Mouse (Mus musculus): ENCODE data around the gene AU040320. TPM values are rescaled to one million over a fixed set of nuclear protein-coding genes. Genes with fewer than 3 reads are reported as not detected.

AU040320 gene
- 55.4 and 56.6 TPM in 2 replicates for polyA plus RNA-seq (2012; rRNA removed)

DNA sequence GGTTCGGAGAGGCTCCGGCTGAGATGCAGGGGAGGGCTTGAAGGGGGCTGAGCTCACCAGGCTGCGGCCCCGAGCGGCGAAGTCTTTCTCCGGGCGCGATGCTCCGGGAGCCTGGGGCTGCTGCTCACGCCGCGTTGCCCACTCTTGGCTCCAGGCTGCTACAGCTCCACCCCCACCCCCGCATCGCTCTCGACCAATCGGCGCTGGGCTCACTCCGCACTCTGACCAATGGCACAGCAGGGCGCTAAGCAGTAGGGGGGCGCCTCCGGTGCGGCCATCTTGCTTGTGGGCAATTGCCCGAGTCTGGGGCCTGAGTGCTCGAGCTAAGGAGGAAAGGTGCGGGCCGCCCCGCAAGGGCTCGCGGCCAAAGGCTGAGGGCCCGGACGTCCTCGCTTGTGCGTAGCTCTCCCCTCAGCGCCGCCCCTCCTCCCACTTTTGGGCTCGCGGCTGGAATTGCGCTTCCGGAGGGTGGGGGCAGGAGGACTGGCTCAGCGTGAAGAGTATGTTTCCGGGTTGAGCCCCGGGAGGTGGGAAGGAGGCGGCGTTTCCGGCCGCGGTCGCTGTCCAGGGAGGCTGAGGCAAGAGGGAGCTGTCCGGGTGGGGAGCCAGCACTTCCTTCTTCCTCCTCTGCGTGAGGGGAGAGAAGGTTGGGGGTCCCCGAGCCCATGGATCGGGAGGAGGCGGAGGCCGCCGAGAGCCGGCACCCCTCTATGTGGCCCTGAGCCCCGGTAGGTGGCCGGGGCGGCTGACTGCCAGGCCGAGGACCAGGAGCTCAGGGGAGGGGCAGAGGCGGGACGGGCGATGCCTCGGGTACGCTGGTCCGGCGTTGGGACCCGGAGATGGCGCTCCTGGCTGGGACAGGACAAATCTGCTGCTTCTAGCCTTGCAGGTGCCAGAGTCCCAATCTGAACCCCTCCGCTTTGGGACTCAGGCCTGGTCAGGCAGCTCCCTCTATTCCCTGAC, at the start of gene AU040320, which contains the start of gene Ncdn:
Gene AU040320, plus strand, starts transcription at position 277 of the 963 bp plus-strand sequence.
Gene Ncdn, minus strand, starts transcription at position 171 of the 963 bp plus-strand sequence.
- peak; percentile 98 for DNase-seq
- no peaks in the 10 kb centered on the region for H3K27me3 ChIP-seq (replicated peaks; ENCODE audit: control insufficient read depth, insufficient read depth, low read length)
- H3K4me1 ChIP-seq (ENCODE audit: control insufficient read depth, insufficient read depth, low read length) = 0 out of 2 replicates have a peak, but pooled peaks cover 3% of the 10 kb centered on the region
- WGBS = under 1% methylated on average over 71 of the region's 71 CpGs
- H3K36me3 ChIP-seq (ENCODE audit: control insufficient read depth, insufficient read depth, low read length) = no peaks in the 10 kb centered on the region; the same call in 1 of the 2 replicates
- H3K27ac ChIP-seq (ENCODE audit: insufficient read depth, low read depth, low read length) = peak within 1 kb of the TSS; percentile 98
- TF ChIP-seq CTCF (conservative IDR thresholded peaks at IDR 0.05; ENCODE audit: insufficient read depth, insufficient read length, low read depth, low read length) = no peak
- TF ChIP-seq POLR2A (IDR thresholded peaks at IDR 0.05; ENCODE audit: low read depth, low read length) = peak; percentile 57
- peak within 1 kb of the TSS; percentile 82 for H3K4me3 ChIP-seq (ENCODE audit: insufficient read depth, low read depth, low read length)

DNA sequence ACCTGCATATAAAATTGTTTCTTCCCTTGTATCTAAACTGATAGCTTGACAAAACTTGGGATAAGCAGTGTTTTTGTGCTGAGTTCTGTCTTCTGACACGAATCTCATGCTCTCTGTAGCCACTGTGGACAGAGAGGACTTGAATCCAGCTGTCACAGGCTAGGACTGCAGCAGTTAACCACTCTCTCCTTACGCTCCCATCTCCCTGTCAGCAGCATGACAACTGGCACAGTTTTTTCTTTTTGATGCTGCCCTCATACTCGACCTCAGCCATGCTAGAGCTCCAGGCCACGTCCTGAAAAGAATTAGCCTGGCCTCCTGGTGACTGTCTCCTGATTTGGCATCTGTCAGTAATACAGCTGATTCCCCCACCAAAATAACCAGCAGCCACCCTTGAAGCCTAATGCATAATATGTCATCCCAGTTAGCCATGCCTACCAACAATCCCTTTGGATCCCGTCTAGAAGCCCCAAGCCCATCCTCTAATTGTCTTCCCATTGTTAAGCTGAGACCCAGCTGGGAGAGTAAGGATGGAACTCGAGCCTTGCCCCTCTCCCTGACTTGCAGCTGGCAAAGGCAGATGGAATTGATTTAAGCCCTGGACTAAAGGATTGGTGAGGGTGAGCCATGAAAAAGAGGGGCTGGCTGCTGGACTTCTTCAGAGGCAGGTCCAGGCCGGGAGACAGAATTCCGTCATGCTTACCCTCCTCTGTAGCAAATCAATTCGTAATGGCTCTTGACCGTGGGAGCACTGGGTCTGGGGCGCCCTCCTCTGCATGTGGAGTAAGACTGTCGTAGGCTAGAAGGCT, 46.5 kb upstream of the AU040320 start:
- Histone ChIP-seq H3K4me3 (ENCODE audit: insufficient read depth, low read depth, low read length) (no peak overlapping the region), H3K27ac (ENCODE audit: insufficient read depth, low read depth, low read length) (no peak overlapping the region), H3K4me1 (ENCODE audit: control insufficient read depth, insufficient read depth, low read length) (no peaks in the 10 kb centered on the region), H3K27me3 (replicated peaks; ENCODE audit: control insufficient read depth, insufficient read depth, low read length) (no peaks in the 10 kb centered on the region), H3K36me3 (ENCODE audit: control insufficient read depth, insufficient read depth, low read length) (peaks cover 5% of the 10 kb centered on the region)
- no peak for DNase-seq
- WGBS = 83% methylated on average over 12 of the region's 12 CpGs
- TF ChIP-seq POLR2A (IDR thresholded peaks at IDR 0.05; ENCODE audit: low read depth, low read length) = no peak
- no peak for TF ChIP-seq CTCF (conservative IDR thresholded peaks at IDR 0.05; ENCODE audit: insufficient read depth, insufficient read length, low read depth, low read length)

DNA sequence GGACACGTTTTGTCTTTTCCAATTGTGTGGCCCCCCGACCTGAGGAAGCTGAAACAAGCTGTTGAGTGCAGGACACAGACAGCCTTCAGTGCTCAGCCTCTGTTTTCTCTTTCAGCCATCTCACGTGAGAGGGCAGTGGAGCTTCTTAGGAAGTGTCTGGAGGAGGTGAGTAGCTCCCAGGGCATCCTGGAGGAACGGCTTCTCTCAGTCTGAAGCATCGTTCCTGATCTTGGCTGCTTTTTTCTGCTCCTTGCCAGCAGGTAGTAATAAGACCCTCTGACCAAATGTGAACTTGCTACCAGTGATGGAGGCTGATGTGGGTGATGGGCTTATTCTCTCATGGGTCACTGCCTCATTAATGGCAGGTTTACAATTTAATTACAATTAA, 45.9 kb upstream of the AU040320 start:
- DNase-seq = no peak
- TF ChIP-seq CTCF (conservative IDR thresholded peaks at IDR 0.05; ENCODE audit: insufficient read depth, insufficient read length, low read depth, low read length) = no peak
- no peak for TF ChIP-seq POLR2A (IDR thresholded peaks at IDR 0.05; ENCODE audit: low read depth, low read length)
- no peaks in the 10 kb centered on the region for H3K4me1 ChIP-seq (ENCODE audit: control insufficient read depth, insufficient read depth, low read length)
- H3K4me3 ChIP-seq (ENCODE audit: insufficient read depth, low read depth, low read length) = no peak overlapping the region
- peaks cover 5% of the 10 kb centered on the region for H3K36me3 ChIP-seq (ENCODE audit: control insufficient read depth, insufficient read depth, low read length)
- no peaks in the 10 kb centered on the region for H3K27me3 ChIP-seq (replicated peaks; ENCODE audit: control insufficient read depth, insufficient read depth, low read length)
- H3K27ac ChIP-seq (ENCODE audit: insufficient read depth, low read depth, low read length) = no peak overlapping the region
- WGBS = 81% methylated on average over 5 of the region's 5 CpGs

DNA sequence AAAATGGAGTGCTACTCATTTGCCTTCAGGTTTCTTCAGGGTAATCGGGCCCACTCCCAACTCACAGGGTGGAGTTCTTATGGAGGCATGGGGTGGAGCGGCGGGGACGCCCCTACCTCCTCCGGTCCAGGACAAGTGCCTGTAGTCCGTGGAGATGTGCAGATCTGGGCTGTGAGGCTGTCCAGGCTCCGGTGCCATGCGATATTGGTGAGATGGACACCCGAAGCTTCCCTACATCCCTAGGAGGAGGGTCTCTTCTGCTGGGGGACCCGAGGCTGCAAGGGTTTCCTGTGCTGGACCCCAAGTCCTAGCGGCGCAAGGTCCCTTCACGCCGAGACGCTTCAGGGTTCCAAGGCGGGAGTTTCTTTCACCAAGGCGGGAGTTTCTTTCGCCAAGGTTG, 21.2 kb upstream of the AU040320 start:
- DNase-seq = no peak
- Histone ChIP-seq H3K27ac (ENCODE audit: insufficient read depth, low read depth, low read length) (no peak overlapping the region), H3K27me3 (replicated peaks; ENCODE audit: control insufficient read depth, insufficient read depth, low read length) (peaks cover 7% of the 10 kb centered on the region), H3K4me1 (ENCODE audit: control insufficient read depth, insufficient read depth, low read length) (no peaks in the 10 kb centered on the region), H3K4me3 (ENCODE audit: insufficient read depth, low read depth, low read length) (no peak overlapping the region), H3K36me3 (ENCODE audit: control insufficient read depth, insufficient read depth, low read length) (no peaks in the 10 kb centered on the region)
- WGBS = 2% methylated on average over 18 of the region's 18 CpGs
- no peak for TF ChIP-seq CTCF (conservative IDR thresholded peaks at IDR 0.05; ENCODE audit: insufficient read depth, insufficient read length, low read depth, low read length)
- no peak for TF ChIP-seq POLR2A (IDR thresholded peaks at IDR 0.05; ENCODE audit: low read depth, low read length)

DNA sequence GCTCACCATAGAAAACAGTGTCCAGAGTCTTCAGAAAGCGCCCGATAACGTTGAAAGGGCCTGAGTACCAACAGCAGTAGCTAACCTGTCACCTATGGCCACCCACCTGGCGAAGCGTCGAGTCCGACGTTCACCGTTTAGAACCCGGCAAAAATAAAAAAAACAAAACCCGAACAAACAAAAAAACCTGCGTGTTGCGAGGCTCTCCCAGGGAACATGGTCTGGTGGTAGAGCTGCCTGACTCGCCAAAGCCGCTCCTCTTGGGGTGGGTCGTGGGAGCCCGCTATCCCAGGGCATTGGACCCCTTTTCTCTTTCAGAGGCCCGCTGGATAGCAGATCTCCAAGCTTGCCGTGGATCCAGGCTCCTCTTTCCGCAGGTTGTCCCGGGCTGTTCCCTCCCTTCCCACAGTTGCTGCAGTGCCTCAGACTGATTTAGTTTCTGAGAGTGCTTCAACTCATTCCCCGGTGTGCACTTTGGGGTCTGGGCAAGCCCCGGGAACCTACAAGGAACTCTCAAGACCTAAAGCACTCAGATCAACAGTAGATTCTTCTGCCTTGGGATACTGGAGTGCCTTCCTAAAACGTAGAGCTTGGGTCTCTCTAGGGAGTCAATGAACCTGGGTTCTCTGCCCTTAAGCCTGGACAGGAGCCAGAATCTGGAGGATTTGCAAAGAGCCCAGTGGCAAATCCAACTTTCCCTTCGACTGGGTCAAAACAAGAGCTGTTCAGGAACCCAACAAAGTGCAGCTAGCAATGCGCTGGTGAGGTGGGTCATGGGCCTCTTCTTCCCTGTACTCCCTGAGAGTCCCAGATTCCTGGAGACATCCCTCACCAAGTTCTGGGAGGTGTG, 20.6 kb upstream of the AU040320 start:
- H3K36me3 ChIP-seq (ENCODE audit: control insufficient read depth, insufficient read depth, low read length) = no peaks in the 10 kb centered on the region
- peaks cover 7% of the 10 kb centered on the region for H3K27me3 ChIP-seq (replicated peaks; ENCODE audit: control insufficient read depth, insufficient read depth, low read length)
- H3K4me1 ChIP-seq (ENCODE audit: control insufficient read depth, insufficient read depth, low read length) = no peaks in the 10 kb centered on the region
- TF ChIP-seq POLR2A (IDR thresholded peaks at IDR 0.05; ENCODE audit: low read depth, low read length) (no peak), CTCF (conservative IDR thresholded peaks at IDR 0.05; ENCODE audit: insufficient read depth, insufficient read length, low read depth, low read length) (no peak)
- WGBS = 7% methylated on average over 26 of the region's 26 CpGs
- no peak overlapping the region for H3K27ac ChIP-seq (ENCODE audit: insufficient read depth, low read depth, low read length)
- DNase-seq = no peak
- no peak overlapping the region for H3K4me3 ChIP-seq (ENCODE audit: insufficient read depth, low read depth, low read length)

DNA sequence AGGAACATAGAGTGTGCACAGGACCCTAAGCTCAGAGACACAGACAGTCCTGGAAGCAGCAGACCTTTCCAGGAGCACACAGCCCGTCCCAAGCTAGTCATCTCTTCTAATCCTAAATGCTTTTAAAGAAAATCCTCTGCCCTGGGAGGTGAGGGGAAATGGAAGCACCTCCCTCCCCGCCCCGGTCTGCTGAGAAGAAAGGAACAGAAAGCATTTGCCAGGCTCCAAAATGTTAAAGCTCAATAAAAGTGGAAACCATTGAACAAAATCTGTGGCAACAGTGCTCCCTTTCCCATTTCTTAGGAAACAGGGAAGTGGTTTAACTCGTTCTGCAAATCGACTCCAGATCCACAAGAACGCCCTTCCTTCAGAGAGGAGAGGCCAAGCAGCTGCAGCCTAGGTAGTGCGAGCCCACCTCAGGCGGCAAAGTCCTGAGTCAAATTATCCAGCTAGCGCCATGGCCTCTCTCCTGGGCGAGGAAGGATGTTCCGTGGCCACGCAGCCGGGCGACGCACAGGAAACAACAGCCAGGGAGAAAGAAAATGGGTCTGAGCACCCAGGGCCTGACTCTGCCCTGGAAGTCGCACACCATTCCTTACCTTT, 19.2 kb upstream of the AU040320 start:
- no peak overlapping the region for H3K4me3 ChIP-seq (ENCODE audit: insufficient read depth, low read depth, low read length)
- H3K27ac ChIP-seq (ENCODE audit: insufficient read depth, low read depth, low read length) = no peak overlapping the region
- H3K4me1 ChIP-seq (ENCODE audit: control insufficient read depth, insufficient read depth, low read length) = no peaks in the 10 kb centered on the region
- no peak for DNase-seq
- WGBS = 7% methylated on average over 16 of the region's 16 CpGs
- TF ChIP-seq POLR2A (IDR thresholded peaks at IDR 0.05; ENCODE audit: low read depth, low read length) (no peak), CTCF (conservative IDR thresholded peaks at IDR 0.05; ENCODE audit: insufficient read depth, insufficient read length, low read depth, low read length) (no peak)
- no peaks in the 10 kb centered on the region for H3K36me3 ChIP-seq (ENCODE audit: control insufficient read depth, insufficient read depth, low read length)
- H3K27me3 ChIP-seq (replicated peaks; ENCODE audit: control insufficient read depth, insufficient read depth, low read length) = peaks cover 7% of the 10 kb centered on the region
